Mouse (Mus musculus) kidney, adult 2 months (tissue): ENCODE data around the gene Ccdc136.

Experiments
- CTCF ChIP-seq: fragments of 200-500 bp; conservative IDR thresholded peaks from 2 replicates; pipeline ENCODE4 v1.5.1; 2011; ENCODE audit warnings: low read depth, mild to moderate bottlenecking, control low read depth, low read length, moderate library complexity, mixed read lengths; ENCODE audit not compliant: insufficient read depth, insufficient read length
- POLR2A ChIP-seq: fragments of 200-500 bp; IDR thresholded peaks from one replicate; pipeline ENCODE4 v1.6.1; 2011; ENCODE audit warnings: low read depth, low read length, control low read depth

GRCm38 (mm10) chr6:29432156-29432555 is 36.0 kb downstream of the Ccdc136 start:
- no peak for TF ChIP-seq CTCF
- no peak for TF ChIP-seq POLR2A
